In the genomic region with DNA sequence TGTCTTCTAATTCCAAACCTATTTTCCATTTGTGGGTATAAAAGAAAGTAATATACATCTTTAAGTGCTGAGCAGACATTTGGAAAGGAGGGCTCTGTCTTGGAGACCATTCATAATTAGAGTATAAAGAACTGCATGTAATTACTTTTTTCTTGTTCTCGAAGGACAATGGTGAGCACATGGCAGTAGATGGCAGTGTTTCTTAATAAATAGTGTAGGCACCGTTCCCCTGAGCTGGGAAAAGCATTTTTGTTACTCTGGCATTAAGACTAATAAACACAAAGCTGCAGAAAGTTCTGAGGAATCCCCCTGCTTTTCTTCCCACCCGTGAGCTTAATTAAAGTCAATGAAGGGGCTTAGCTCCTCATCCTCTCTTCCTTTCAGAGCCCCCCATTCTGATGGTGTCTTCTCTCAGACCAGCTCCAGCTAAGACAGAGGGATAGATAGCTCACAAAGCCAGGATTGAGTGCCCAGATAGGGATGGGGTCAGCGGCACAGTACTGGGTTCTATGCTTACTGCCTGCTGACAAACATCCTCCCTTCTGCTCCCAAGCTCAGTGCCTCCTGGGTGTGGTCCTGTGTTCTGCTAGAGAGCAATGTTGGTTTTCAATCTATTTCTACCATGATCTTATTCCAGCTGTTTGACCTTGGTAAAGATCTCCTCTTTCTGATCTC, we compare ENCODE assay signal across 9 mouse cellular contexts. TPM values are rescaled to one million over a fixed set of nuclear protein-coding genes. Genes with fewer than 3 reads are reported as not detected.
DNase-seq lines count a peak whose midpoint lies in the region; ATAC-seq and TF ChIP-seq lines count a peak whose summit lies in the region.
"Had no signal": no experiment of that assay in that cellular context is flagged by ENCODE, and none has a peak within 500 bp of the region (broad histone marks: within the 10 kb centered on the region; RNA-seq: fewer than 3 reads in every experiment).

No protein-coding gene starts in this region.

- 0 out of 2 replicates have a peak, but pooled peaks cover 3% of the 10 kb centered on the region for H3K4me1 ChIP-seq in hindbrain, embryonic 13.5 days (replicated peaks)
- H3K4me1 ChIP-seq in stomach, postnatal 0 days (replicated peaks; ENCODE audit: control insufficient read depth, insufficient read depth): no peaks in the 10 kb centered on the region

- no peaks in the 10 kb centered on the region for H3K9me3 ChIP-seq in hindbrain, embryonic 13.5 days
- H3K9me3 ChIP-seq in stomach, postnatal 0 days (ENCODE audit: control insufficient read depth, low read length): no peaks in the 10 kb centered on the region

- DNase-seq in frontal cortex, postnatal 25 days (ENCODE audit: low spot score in 2 of 2): no peak
- DNase-seq in thymus, postnatal 0 days (ENCODE audit: low spot score): peak; percentile 58
- no peak for DNase-seq in thymus, postnatal 36 days
- no peak for DNase-seq in stomach, postnatal 0 days (ENCODE audit: low spot score)
- DNase-seq in adrenal gland, adult 2 months: no peak
- DNase-seq in ovary, postnatal 10 days (ENCODE audit: low spot score): no peak
- DNase-seq: lung, adult 2 months had no signal

- no peak overlapping the region for H3K4me2 ChIP-seq in hindbrain, embryonic 13.5 days
- no peak overlapping the region for H3K4me2 ChIP-seq in stomach, postnatal 0 days (replicated peaks; ENCODE audit: low read depth)

- no peaks in the 10 kb centered on the region for H3K27me3 ChIP-seq in hindbrain, embryonic 13.5 days
- no peaks in the 10 kb centered on the region for H3K27me3 ChIP-seq in stomach, postnatal 0 days (ENCODE audit: control insufficient read depth, insufficient read depth, low read length)

- WGBS in hindbrain, embryonic 13.5 days: 30% methylated on average over 4 of the region's 4 CpGs
- 22% methylated on average over 4 of the region's 4 CpGs for WGBS in stomach, postnatal 0 days

- TF ChIP-seq EP300 in stomach, postnatal 0 days (optimal IDR thresholded peaks at IDR 0.05): no peak

- H3K27ac ChIP-seq in hindbrain, embryonic 13.5 days: peak overlapping the region; percentile 30; the same call in 1 of the 2 replicates
- H3K27ac ChIP-seq in stomach, postnatal 0 days (replicated peaks): no peak overlapping the region

- peak; percentile 48; the same call in 1 of the 2 replicates for ATAC-seq in frontal cortex, adult (ENCODE audit: low TSS enrichment)
- ATAC-seq in hindbrain, embryonic 13.5 days (ENCODE audit: low FRiP score): peak; percentile 67
- no peak for ATAC-seq in stomach, postnatal 0 days (ENCODE audit: low FRiP score, low TSS enrichment)

- H3K4me3 ChIP-seq in hindbrain, embryonic 13.5 days: no peak overlapping the region
- H3K4me3 ChIP-seq in stomach, postnatal 0 days (ENCODE audit: low read depth, low read length): no peak overlapping the region

- no peaks in the 10 kb centered on the region for H3K36me3 ChIP-seq in hindbrain, embryonic 13.5 days
- no peaks in the 10 kb centered on the region for H3K36me3 ChIP-seq in stomach, postnatal 0 days (ENCODE audit: control insufficient read depth, insufficient read depth, low read length)

- TF ChIP-seq CTCF in stomach, postnatal 0 days (IDR thresholded peaks at IDR 0.05; ENCODE audit: low read depth): peak; percentile 63

- no peak overlapping the region for H3K9ac ChIP-seq in hindbrain, embryonic 13.5 days
- H3K9ac ChIP-seq in stomach, postnatal 0 days (ENCODE audit: low read length): no peak overlapping the region

RNA-seq across cellular contexts. Expression of a gene that starts 29.3 kb away (rescaled TPM):
- 117 and 126 TPM in 2 replicates for polyA plus RNA-seq in thymus, postnatal 0 days (2015; fragmentation: Nextera tagmentation; extraction: Ambion mirVana)
- 50.6 and 52.9 TPM in 2 replicates for polyA plus RNA-seq in hindbrain, embryonic 13.5 days (2015; fragmentation: Nextera tagmentation; extraction: Ambion mirVana)
- 37.5 and 40.7 TPM in 2 replicates for polyA plus RNA-seq in stomach, postnatal 0 days (2015; fragmentation: Nextera tagmentation; extraction: Ambion mirVana)
- 10 to 100 TPM; 44.0 to 45.5 TPM for total RNA-seq in adrenal gland, adult 2 months (2021)
- polyA plus RNA-seq in adrenal gland, adult 2 months (2012; rRNA removed): 12.1 and 21.5 TPM in 2 replicates
